Mouse (Mus musculus) gastrocnemius, adult 8-10 months (tissue): ENCODE measurements around the gene Zkscan6. TPM values are rescaled to one million over a fixed set of nuclear protein-coding genes. Genes with fewer than 3 reads are reported as not detected.

Experiments used
- DNase-seq, 2 experiments: peaks; one replicate each; pipeline ENCODE4 v3.0.0; 2022; ENCODE audit warnings: low spot score in 2 of 2
- total RNA-seq, 4 experiments: library from RNA; stranded (reverse); gene quantifications; 2 replicates each; pipeline ENCODE4 v1.2.4; 2022

Zkscan6 gene
- total RNA-seq, 4 experiments from 2014 or later: 1.7 to 2.4 (median 2.2) TPM

- no peak for DNase-seq
Observed at GRCm38 (mm10) chr11:65812088-65812487, 5.1 kb downstream of the Zkscan6 start.

DNA sequence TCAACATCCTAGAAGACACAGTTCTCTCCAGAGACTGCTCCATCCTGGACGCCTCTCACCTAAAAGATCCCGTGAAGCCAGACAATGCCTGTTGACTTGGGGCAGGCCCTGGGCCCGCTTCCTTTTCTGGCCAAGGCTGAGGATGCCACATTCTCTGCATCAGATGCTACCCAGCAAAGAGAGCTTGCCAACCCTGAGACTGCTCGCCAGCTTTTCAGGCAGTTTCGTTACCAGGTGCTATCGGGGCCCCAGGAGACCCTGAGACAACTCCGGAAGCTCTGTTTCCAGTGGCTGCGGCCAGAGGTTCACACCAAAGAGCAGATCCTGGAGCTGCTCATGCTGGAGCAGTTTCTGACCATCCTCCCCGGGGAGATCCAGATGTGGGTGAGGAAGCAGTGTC, 7.4 kb downstream of the Zkscan6 start:
- no peak for DNase-seq

DNA sequence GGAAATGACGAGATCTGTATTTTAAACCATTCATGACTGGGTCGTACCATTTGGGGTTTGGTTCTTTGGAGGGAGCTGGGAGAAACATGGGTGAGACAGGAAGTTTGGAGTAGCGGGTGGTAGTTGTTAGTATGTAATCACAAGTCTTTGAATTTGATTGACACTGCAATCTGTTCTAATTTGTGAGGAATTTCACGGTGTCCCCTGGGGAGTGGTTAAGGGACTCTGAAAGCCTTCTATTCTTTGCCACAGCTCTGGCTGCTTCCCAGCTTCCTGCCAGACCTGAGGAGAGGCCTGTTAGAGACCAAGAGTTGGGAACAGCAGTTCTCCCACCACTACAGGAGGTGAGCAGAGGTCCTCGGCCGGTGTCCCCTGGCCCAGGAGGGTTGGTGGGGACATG, 9.3 kb downstream of the Zkscan6 start:
- DNase-seq: no peak

DNA sequence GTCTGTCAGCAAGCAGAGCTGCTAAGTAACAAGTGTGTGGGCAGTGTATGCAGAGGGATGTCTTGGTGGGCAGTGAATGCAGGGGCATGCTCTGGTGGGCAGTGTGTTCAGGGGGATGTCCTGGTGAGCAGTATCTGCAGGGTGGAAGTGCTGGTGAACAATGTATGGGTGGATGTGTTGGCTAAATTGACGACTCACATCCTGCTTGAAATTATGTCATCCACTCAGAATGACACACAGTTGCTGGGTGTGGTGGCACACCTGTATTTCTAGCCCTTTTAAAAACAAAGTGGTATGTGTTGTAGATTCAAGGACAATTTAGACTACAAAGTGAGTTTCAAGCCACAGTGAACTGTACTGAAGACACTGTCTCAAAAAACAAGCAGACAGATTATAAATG, 11.2 kb downstream of the Zkscan6 start:
- no peak for DNase-seq

GRCm38 (mm10) chr11:65820280-65820679, 13.3 kb downstream of the Zkscan6 start:
- no peak for DNase-seq

DNA sequence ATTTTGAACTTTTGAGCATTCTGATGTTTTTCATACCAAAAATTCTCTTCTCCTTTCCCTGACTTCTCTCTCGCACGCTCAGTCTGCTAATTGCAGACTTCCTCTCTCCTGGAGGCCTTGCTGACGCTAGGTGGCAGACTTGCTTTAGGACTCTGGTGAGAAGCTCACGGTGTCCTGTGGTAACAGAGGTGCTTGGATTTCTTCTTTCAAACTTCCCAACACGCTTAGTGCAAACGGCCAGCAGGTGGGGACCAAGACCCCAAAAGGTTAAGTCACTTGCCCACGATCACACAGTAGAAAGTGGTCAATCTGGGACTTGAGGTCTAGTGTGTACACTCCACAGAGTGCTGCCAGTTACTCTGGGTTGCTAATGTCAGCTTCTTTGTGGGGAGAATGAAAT, 13.9 kb downstream of the Zkscan6 start:
- no peak for DNase-seq

DNA sequence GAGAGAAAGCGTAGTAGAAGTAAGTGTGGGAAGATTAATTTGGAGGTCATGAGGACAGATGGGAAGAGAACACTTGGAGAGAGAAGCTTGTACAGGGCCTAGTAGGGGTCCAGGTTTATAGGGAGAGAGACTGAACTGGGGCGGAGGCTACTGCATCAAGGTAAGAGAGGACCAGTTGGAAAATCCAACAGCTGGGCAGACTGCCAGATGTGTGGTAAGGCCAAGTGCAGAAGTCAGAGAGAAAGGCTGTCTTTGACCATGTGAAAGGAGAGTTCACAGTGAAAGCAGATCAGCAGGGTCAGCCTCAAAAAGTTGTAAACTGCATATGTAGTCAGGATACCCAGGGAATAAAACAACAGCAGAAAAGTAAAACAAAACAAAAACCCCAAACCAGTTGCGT, 17.6 kb downstream of the Zkscan6 start:
- no peak for DNase-seq

DNA sequence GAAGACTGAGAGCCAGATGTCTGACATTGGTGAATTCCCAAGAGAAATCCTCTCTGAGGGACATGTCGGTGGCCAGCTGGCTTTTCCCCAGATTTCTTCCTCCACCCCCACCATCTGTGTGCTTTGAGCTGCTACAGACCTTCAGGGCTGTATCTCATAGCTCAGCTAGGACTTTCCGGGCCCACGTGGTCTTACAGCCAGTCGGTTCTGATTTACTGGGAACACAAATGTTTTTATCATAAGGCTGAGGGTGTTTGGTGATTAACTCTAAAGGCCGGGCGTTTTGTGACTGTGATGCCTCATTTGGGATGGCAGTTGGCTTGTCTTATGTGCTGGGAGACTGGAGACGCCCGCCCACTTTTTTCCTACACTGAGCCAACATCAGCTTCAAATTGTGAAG, 32.0 kb downstream of the Zkscan6 start:
- DNase-seq: no peak

DNA sequence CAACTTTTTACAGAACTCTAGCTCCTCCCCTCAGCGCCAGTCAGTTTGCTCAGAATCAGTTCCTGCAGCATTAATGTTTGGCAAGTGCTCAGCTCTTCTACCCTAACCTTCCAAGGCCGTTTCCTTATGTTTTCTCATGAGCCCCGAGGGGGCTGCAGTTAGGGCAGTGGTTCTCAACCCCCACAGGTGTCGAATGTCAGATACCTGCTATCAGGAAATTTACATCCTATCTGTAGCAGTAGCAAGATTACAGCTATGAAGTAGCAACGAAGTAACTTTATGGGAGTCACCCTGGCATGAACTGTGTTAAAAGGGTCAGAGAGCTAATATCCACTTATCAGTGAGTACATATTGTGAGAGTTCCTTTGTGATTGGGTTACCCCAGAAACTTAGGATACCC, 39.5 kb downstream of the Zkscan6 start:
- DNase-seq: no peak

DNA sequence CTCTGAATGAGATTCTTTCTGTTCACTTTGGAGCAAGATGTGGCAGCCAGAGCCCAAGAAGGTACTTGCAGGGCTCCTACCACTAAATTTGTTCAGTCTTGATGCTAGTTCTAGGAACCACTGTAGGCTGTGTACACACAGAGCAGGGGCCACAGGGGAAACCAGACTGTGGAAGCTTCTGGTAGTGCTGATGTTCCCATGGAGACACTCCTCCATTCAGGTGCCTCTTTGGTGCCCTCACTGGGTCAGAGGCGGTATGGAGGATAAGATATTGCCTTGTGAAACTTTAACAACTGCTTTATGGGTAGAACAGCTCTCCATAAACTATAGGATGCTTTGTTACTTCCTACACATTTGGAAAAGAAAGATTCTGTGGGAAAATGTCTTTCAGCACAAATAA, 45.1 kb downstream of the Zkscan6 start:
- no peak for DNase-seq

DNA sequence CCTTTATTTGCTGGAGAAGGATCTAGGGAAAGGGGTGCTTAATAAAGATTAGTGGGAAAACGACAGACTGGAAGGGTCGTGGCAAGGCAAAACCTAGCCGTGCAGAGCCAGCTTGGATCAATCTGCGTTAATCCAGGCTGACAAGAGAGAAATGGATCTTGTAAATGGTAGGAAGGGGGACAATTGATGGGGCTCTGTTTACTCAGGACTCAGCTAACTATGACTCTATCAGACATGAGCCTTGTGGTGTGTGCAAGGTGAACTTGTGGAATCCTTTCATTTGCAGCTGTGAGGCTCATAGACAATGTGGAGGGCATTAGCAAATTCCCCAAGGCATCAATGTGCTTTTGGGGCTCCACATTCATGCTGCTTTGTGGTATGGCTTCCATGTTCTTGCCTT, 54.5 kb downstream of the Zkscan6 start:
- no peak for DNase-seq

DNA sequence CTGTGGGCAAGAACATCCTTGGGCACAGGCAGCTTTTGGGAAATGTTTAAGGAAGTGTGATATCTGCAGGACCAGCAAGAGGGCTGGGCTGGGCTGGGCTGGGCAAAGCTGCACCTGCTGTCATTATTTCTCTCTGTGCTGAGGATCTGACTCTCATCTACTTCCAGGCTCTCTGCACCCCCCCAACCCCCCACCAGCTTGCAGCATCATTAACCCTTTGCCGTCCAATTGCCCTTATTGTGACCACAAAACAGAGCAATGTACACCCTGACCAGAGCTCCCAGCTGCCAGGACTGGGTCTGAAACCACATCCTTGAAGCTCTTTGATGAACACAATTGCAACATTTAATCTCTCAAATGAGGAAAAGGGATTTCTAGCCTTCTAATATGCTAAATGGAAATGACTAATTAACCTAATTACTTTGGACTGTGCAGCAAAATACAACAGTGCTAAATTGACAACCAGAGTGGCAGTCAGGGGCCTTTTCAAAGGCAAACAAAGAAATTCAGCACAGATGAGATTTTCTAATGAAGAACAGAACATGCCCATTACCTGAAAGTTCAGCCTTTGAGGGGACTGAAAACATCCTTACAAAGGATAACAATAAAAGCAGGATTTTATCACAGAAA, 70.3 kb downstream of the Zkscan6 start:
- DNase-seq: no peak

Other genes starting within 250 kb of the Zkscan6 start
- 10 to 100 TPM; 68.4 to 76.4 (median 71.3) TPM for gene Map2k4, start 18.9 kb upstream of the Zkscan6 start, total RNA-seq